ENCODE assay signal across 10 mouse cellular contexts in the genomic region with DNA sequence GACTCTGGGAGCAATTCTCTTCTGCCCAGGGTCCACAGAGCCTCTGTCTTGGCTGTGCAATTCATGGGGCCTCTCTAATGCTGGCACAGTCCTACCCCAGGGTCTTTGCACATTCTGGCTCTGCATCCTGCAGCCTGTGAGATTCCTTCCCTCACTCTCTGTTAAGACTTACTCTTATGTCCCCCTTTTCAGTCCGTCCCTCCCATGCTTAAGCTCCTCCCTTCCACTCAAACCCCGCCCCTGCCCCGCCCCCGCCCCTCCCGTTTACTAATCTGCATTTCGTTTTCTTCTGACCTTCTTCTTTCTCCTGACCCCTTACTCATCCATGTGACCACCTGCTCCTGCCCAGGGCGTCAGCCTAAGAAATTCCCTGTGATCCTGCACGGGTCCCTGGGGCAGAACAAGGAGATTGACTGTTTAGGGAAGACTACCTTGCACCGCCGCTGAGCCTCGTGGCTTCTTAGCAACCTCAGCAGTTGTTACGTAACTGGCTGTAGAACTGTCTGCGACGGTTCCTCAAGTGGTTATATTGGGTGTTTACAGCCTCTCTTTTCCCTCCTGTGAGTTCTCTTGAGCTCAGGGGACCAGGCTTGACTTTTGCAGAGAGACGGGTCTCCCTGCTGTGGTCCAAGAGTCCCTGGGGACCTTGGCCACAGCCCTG. TPM values are rescaled to one million over a fixed set of nuclear protein-coding genes. Genes with fewer than 3 reads are reported as not detected.
DNase-seq lines count a peak whose midpoint lies in the region; ATAC-seq lines count a peak whose summit lies in the region.
"Had no signal": no experiment of that assay in that cellular context is flagged by ENCODE, and none has a peak within 500 bp of the region (broad histone marks: within the 10 kb centered on the region; RNA-seq: fewer than 3 reads in every experiment).

No protein-coding gene starts in this region.

- H3K9ac ChIP-seq in midbrain, embryonic 16.5 days (ENCODE audit: low read depth, low read length): no peak overlapping the region

- H3K4me2 ChIP-seq in midbrain, embryonic 16.5 days (ENCODE audit: low read length): no peak overlapping the region

- H3K27me3 ChIP-seq in midbrain, embryonic 10.5 days (ENCODE audit: low read depth, poor library complexity, severe bottlenecking): no peaks in the 10 kb centered on the region
- no peaks in the 10 kb centered on the region for H3K27me3 ChIP-seq in midbrain, embryonic 16.5 days (ENCODE audit: control insufficient read depth, insufficient read depth, low read depth, low read length)

- peaks cover 12% of the 10 kb centered on the region for H3K4me1 ChIP-seq in midbrain, embryonic 10.5 days
- H3K4me1 ChIP-seq in midbrain, embryonic 16.5 days (ENCODE audit: control insufficient read depth, insufficient read depth, low read length): no peaks in the 10 kb centered on the region

- no peak for ATAC-seq in midbrain, embryonic 16.5 days
- ATAC-seq in monocyte, adult 5-6 weeks (replicated peaks; ENCODE audit: insufficient number of reproducible peaks, low FRiP score, low TSS enrichment, poor library complexity, severe bottlenecking): peak; percentile 44

- peak; percentile 26 for DNase-seq in embryo, embryonic 10.5 days (ENCODE audit: low spot score)
- no peak for DNase-seq in embryo, embryonic 10 days (ENCODE audit: low spot score)
- DNase-seq in midbrain, embryonic 10.5 days (ENCODE audit: low spot score): no peak
- DNase-seq in kidney, postnatal 36 days: peak; percentile 48 to 55
- DNase-seq in ovary, postnatal 10 days (ENCODE audit: low spot score): no peak
- DNase-seq in cerebellum, adult 8-10 months: no peak
- DNase-seq: embryo, embryonic 11 days; heart, postnatal 14 days had no signal

- H3K9me3 ChIP-seq in midbrain, embryonic 10.5 days (replicated peaks): no peaks in the 10 kb centered on the region
- no peaks in the 10 kb centered on the region for H3K9me3 ChIP-seq in midbrain, embryonic 16.5 days (replicated peaks; ENCODE audit: control insufficient read depth, low read length, poor library complexity, severe bottlenecking)

- H3K36me3 ChIP-seq in midbrain, embryonic 10.5 days: peaks cover 27% of the 10 kb centered on the region
- peaks cover 8% of the 10 kb centered on the region for H3K36me3 ChIP-seq in midbrain, embryonic 16.5 days (ENCODE audit: control insufficient read depth, insufficient read depth, low read length)

- peak overlapping the region; percentile 34; the same call in 1 of the 2 replicates for H3K27ac ChIP-seq in midbrain, embryonic 10.5 days (replicated peaks)
- H3K27ac ChIP-seq in midbrain, embryonic 16.5 days (ENCODE audit: low read length): no peak overlapping the region

- H3K4me3 ChIP-seq in midbrain, embryonic 10.5 days: peak overlapping the region; percentile 14; the same call in 1 of the 2 replicates
- H3K4me3 ChIP-seq in midbrain, embryonic 16.5 days (ENCODE audit: low read depth, low read length): no peak overlapping the region

- WGBS in midbrain, embryonic 10.5 days: 12% methylated on average over 15 of the region's 15 CpGs
- WGBS in midbrain, embryonic 16.5 days: 15% methylated on average over 15 of the region's 15 CpGs

RNA-seq across cellular contexts. Expression of gene Tmem132b, which starts 10.5 kb away (rescaled TPM):
- 0.20 and 0.29 TPM in 2 replicates for polyA plus RNA-seq in midbrain, embryonic 10.5 days (2016; fragmentation: Nextera tagmentation; extraction: Ambion mirVana)
- polyA plus RNA-seq in midbrain, embryonic 16.5 days (2015; fragmentation: Nextera tagmentation; extraction: Ambion mirVana): 5.5 and 6.6 TPM in 2 replicates
- 0.38 TPM in 1 of 3 replicates, not detected in the others for total RNA-seq in monocyte, adult 5-6 weeks (2017)
- total RNA-seq: heart, postnatal 14 days had no signal

RNA-seq across cellular contexts. Expression of gene Aacs, which starts 45.4 kb away (rescaled TPM):
- 63.9 and 71.5 TPM in 2 replicates for polyA plus RNA-seq in midbrain, embryonic 10.5 days (2016; fragmentation: Nextera tagmentation; extraction: Ambion mirVana)
- polyA plus RNA-seq in midbrain, embryonic 16.5 days (2015; fragmentation: Nextera tagmentation; extraction: Ambion mirVana): 100 and 125 TPM in 2 replicates
- total RNA-seq in monocyte, adult 5-6 weeks (2017): 9.0 to 122 TPM (median 12.6 TPM) in 3 replicates

Comparison
In these comparisons a context has a peak if more than half of its experiments do, and no peak if none do; other contexts are left out.
1. DNase-seq: peak in embryo, embryonic 10.5 days (single experiment) and kidney, postnatal 36 days (2 of 2); none in embryo, embryonic 10 days (single experiment), midbrain, embryonic 10.5 days (single experiment), ovary, postnatal 10 days (single experiment) and cerebellum, adult 8-10 months (single experiment).